Mouse (Mus musculus): ENCODE measurements at regions not wholly inside any gene's neighbourhood (a gene's known extent, or its start where the extent isn't known, plus 50 kb on each side); places are given as distances from the start of the nearest gene placed in this dataset.

- no peak for TF ChIP-seq CTCF (IDR thresholded peaks at IDR 0.05; ENCODE audit: extremely low read depth, insufficient read length, insufficient replicate concordance, low read depth, low read length)
- TF ChIP-seq POLR2A (IDR thresholded peaks at IDR 0.05; ENCODE audit: low read depth, low read length): no peak
Measured at GRCm38 (mm10) chr9:60962086-60962485, 167.7 kb downstream of the Uaca start.
